Mouse (Mus musculus): Measurements from ENCODE around the gene Epb41l4b. TPM values are rescaled to one million over a fixed set of nuclear protein-coding genes. Genes with fewer than 3 reads are reported as not detected.

The Epb41l4b gene
- polyA plus RNA-seq, 1 experiment from 2014 or later, result 23.0 TPM

DNA sequence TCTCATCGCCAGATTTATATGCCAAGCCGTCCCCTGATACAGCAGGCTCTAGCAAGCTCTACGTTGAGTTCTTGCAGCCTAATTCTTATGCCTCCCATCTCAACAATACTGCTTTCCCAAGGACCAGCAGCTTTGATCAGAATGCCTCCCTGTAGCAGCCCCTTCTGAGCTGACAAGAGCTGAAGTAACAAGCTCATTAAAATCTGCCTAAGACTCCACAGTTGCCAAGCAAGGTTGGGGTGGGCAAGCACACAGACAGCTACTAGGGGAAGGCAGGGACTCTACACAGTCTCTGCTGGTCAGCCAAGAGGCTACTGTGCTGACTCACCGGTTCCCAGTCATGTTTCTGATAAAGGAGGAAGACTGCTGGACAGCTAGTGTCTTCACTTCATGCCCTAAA is 33.7 kb downstream of the Epb41l4b start:
- H3K36me3 ChIP-seq (ENCODE audit: control insufficient read depth, insufficient read depth, low read length), result no peaks in the 10 kb centered on the region
- no peak for TF ChIP-seq EP300 (optimal IDR thresholded peaks at IDR 0.05)
- no peak for TF ChIP-seq CTCF (IDR thresholded peaks at IDR 0.05; ENCODE audit: low read depth)
- no peak overlapping the region for H3K9ac ChIP-seq (ENCODE audit: low read length)
- H3K27ac ChIP-seq (replicated peaks), result no peak overlapping the region
- H3K27me3 ChIP-seq (ENCODE audit: control insufficient read depth, insufficient read depth, low read length), result no peaks in the 10 kb centered on the region
- no peak for ATAC-seq (ENCODE audit: low FRiP score, low TSS enrichment)
- H3K9me3 ChIP-seq (ENCODE audit: control insufficient read depth, low read length), result no peaks in the 10 kb centered on the region
- no peak overlapping the region for H3K4me2 ChIP-seq (replicated peaks; ENCODE audit: low read depth)
- no peak overlapping the region for H3K4me3 ChIP-seq (ENCODE audit: low read depth, low read length)
- WGBS, result 78% methylated on average over 4 of the region's 4 CpGs
- H3K4me1 ChIP-seq (replicated peaks; ENCODE audit: control insufficient read depth, insufficient read depth), result no peaks in the 10 kb centered on the region
- DNase-seq (ENCODE audit: low spot score), result no peak

DNA sequence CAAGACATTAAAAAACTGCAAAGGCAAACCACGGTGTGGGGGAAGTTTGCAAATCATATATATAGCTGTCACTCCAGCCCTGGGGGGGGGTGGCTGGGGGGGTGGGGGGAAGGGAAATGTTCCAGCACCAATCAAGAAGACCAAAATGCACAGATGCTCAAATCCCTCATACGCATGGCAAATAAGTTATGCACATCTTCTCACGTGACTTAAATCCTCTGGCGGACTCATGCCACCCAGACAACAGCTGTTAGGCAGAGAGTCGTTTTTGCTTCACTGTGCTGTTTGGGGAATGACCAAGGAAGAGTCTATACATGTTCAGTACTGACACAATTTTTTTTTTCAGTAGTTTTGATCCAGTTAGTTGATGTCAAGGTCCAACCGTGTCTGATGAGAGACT is 37.9 kb downstream of the Epb41l4b start:
- Histone ChIP-seq H3K36me3 (ENCODE audit: control insufficient read depth, insufficient read depth, low read length) (no peaks in the 10 kb centered on the region), H3K4me2 (replicated peaks; ENCODE audit: low read depth) (no peak overlapping the region), H3K9ac (ENCODE audit: low read length) (no peak overlapping the region), H3K4me1 (replicated peaks; ENCODE audit: control insufficient read depth, insufficient read depth) (no peaks in the 10 kb centered on the region), H3K9me3 (ENCODE audit: control insufficient read depth, low read length) (no peaks in the 10 kb centered on the region), H3K27ac (replicated peaks) (no peak overlapping the region), H3K4me3 (ENCODE audit: low read depth, low read length) (no peak overlapping the region), H3K27me3 (ENCODE audit: control insufficient read depth, insufficient read depth, low read length) (no peaks in the 10 kb centered on the region)
- WGBS, result 61% methylated on average over 6 of the region's 6 CpGs
- ATAC-seq (ENCODE audit: low FRiP score, low TSS enrichment) (no peak), DNase-seq (ENCODE audit: low spot score) (no peak)
- TF ChIP-seq CTCF (IDR thresholded peaks at IDR 0.05; ENCODE audit: low read depth), result no peak
- no peak for TF ChIP-seq EP300 (optimal IDR thresholded peaks at IDR 0.05)

DNA sequence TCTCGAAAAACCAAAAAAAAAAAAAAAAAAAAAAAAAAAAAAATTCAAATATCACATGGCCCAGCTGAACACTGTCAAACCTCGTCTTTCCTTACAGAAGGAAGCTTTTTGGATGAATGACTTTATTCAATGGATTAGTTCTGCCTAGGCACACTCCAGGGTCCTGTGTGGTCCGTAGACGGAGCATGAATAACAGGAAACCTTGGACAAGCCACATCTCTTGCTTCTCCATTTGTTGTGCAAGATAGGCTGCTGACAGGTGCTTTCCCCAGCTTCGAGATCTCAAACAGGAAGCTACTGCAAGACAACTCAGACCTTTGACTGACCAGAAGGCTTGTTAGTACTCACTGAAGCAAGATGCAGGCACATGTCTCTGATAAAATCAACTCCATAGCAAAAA is 39.4 kb downstream of the Epb41l4b start:
- Histone ChIP-seq H3K36me3 (ENCODE audit: control insufficient read depth, insufficient read depth, low read length) (no peaks in the 10 kb centered on the region), H3K9me3 (ENCODE audit: control insufficient read depth, low read length) (no peaks in the 10 kb centered on the region), H3K4me3 (ENCODE audit: low read depth, low read length) (no peak overlapping the region), H3K4me1 (replicated peaks; ENCODE audit: control insufficient read depth, insufficient read depth) (no peaks in the 10 kb centered on the region), H3K27me3 (ENCODE audit: control insufficient read depth, insufficient read depth, low read length) (no peaks in the 10 kb centered on the region), H3K4me2 (replicated peaks; ENCODE audit: low read depth) (no peak overlapping the region), H3K27ac (replicated peaks) (no peak overlapping the region), H3K9ac (ENCODE audit: low read length) (no peak overlapping the region)
- ATAC-seq (ENCODE audit: low FRiP score, low TSS enrichment), result no peak
- TF ChIP-seq EP300 (optimal IDR thresholded peaks at IDR 0.05) (no peak), CTCF (IDR thresholded peaks at IDR 0.05; ENCODE audit: low read depth) (no peak)
- WGBS, result 56% methylated on average over 5 of the region's 5 CpGs
- no peak for DNase-seq (ENCODE audit: low spot score)

DNA sequence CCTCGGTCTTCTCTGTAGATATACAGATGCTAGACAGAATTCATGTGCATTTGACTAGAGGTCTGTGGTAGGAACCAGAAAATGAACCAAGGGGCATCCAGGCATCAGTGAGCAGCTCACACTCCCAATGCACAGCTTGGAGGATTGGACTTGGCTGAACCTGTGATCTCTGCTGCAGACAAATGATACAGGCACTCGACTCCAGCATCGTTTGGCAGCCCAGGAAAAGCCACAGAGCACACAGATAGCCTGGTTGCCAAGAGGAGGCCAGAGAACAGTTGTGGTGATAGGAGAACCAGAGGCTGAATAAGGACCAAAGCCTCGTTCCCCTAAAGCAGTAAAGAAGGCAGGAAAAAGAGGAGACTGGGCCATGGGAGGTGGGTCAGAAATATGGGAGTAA is 42.1 kb downstream of the Epb41l4b start:
- no peaks in the 10 kb centered on the region for H3K36me3 ChIP-seq (ENCODE audit: control insufficient read depth, insufficient read depth, low read length)
- no peak overlapping the region for H3K4me3 ChIP-seq (ENCODE audit: low read depth, low read length)
- H3K4me2 ChIP-seq (replicated peaks; ENCODE audit: low read depth), result no peak overlapping the region
- no peaks in the 10 kb centered on the region for H3K4me1 ChIP-seq (replicated peaks; ENCODE audit: control insufficient read depth, insufficient read depth)
- H3K27me3 ChIP-seq (ENCODE audit: control insufficient read depth, insufficient read depth, low read length), result no peaks in the 10 kb centered on the region
- no peak for TF ChIP-seq CTCF (IDR thresholded peaks at IDR 0.05; ENCODE audit: low read depth)
- TF ChIP-seq EP300 (optimal IDR thresholded peaks at IDR 0.05), result no peak
- no peak for ATAC-seq (ENCODE audit: low FRiP score, low TSS enrichment)
- DNase-seq (ENCODE audit: low spot score), result no peak
- no peaks in the 10 kb centered on the region for H3K9me3 ChIP-seq (ENCODE audit: control insufficient read depth, low read length)
- H3K27ac ChIP-seq (replicated peaks), result no peak overlapping the region
- no peak overlapping the region for H3K9ac ChIP-seq (ENCODE audit: low read length)
- 76% methylated on average over 4 of the region's 4 CpGs for WGBS

DNA sequence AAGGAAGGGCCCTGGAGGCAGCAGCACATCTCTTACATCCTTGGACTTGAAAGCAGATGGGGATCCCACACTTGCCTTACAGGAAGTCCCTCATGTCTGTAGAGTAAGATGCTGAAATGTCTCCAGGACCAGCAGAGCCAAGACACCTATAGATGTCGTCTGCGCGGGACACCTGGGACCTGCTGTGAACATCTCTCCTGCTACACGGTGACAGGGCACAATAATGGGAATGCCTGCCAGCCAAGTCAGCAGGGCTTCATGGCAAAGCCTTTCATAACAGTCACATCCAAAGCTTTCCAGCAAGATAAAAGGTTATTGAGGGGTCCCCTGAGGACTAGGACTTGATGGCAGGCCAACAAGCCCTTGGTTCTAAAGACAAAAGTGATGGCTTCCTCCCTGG is 45.8 kb downstream of the Epb41l4b start:
- no peak overlapping the region for H3K9ac ChIP-seq (ENCODE audit: low read length)
- TF ChIP-seq CTCF (IDR thresholded peaks at IDR 0.05; ENCODE audit: low read depth) (no peak), EP300 (optimal IDR thresholded peaks at IDR 0.05) (no peak)
- no peak overlapping the region for H3K4me3 ChIP-seq (ENCODE audit: low read depth, low read length)
- WGBS, result 94% methylated on average over 4 of the region's 4 CpGs
- H3K27me3 ChIP-seq (ENCODE audit: control insufficient read depth, insufficient read depth, low read length), result no peaks in the 10 kb centered on the region
- no peak for ATAC-seq (ENCODE audit: low FRiP score, low TSS enrichment)
- no peaks in the 10 kb centered on the region for H3K36me3 ChIP-seq (ENCODE audit: control insufficient read depth, insufficient read depth, low read length)
- no peak overlapping the region for H3K27ac ChIP-seq (replicated peaks)
- no peaks in the 10 kb centered on the region for H3K9me3 ChIP-seq (ENCODE audit: control insufficient read depth, low read length)
- no peaks in the 10 kb centered on the region for H3K4me1 ChIP-seq (replicated peaks; ENCODE audit: control insufficient read depth, insufficient read depth)
- no peak overlapping the region for H3K4me2 ChIP-seq (replicated peaks; ENCODE audit: low read depth)
- no peak for DNase-seq (ENCODE audit: low spot score)

DNA sequence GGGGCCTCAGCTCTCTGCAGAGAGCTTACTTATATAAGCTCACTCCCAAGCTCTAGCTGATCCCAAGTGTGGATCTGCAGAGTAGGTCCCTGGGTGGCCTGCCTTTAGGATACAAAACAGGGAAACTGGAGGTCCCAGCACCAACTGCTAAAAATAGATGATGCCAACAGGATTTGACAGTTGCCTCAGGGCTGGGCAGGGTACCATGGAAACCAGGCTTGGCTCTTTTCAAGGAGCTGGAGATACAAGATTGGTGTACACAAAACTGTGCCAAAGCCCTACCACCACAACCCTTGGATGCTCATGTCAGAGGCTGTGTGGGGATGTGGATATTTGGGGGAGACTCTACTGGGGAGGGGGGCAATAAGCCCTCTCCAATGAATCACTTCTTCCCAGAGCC is 47.7 kb downstream of the Epb41l4b start:
- Histone ChIP-seq H3K9ac (ENCODE audit: low read length) (no peak overlapping the region), H3K4me2 (replicated peaks; ENCODE audit: low read depth) (no peak overlapping the region), H3K9me3 (ENCODE audit: control insufficient read depth, low read length) (no peaks in the 10 kb centered on the region), H3K36me3 (ENCODE audit: control insufficient read depth, insufficient read depth, low read length) (no peaks in the 10 kb centered on the region), H3K27me3 (ENCODE audit: control insufficient read depth, insufficient read depth, low read length) (no peaks in the 10 kb centered on the region), H3K27ac (replicated peaks) (no peak overlapping the region), H3K4me1 (replicated peaks; ENCODE audit: control insufficient read depth, insufficient read depth) (no peaks in the 10 kb centered on the region), H3K4me3 (ENCODE audit: low read depth, low read length) (no peak overlapping the region)
- ATAC-seq (ENCODE audit: low FRiP score, low TSS enrichment), result no peak
- DNase-seq (ENCODE audit: low spot score), result no peak
- no peak for TF ChIP-seq CTCF (IDR thresholded peaks at IDR 0.05; ENCODE audit: low read depth)
- no peak for TF ChIP-seq EP300 (optimal IDR thresholded peaks at IDR 0.05)
